Mouse (Mus musculus) cerebellum, postnatal 10 days (tissue): Measurements from ENCODE around the gene Mpv17l2.

Source experiments
- DNase-seq, 2 experiments: peaks; one replicate each; pipeline ENCODE4 v3.0.0; 2021; ENCODE audit warnings: mixed read lengths in 2 of 2

Mpv17l2 gene

DNA sequence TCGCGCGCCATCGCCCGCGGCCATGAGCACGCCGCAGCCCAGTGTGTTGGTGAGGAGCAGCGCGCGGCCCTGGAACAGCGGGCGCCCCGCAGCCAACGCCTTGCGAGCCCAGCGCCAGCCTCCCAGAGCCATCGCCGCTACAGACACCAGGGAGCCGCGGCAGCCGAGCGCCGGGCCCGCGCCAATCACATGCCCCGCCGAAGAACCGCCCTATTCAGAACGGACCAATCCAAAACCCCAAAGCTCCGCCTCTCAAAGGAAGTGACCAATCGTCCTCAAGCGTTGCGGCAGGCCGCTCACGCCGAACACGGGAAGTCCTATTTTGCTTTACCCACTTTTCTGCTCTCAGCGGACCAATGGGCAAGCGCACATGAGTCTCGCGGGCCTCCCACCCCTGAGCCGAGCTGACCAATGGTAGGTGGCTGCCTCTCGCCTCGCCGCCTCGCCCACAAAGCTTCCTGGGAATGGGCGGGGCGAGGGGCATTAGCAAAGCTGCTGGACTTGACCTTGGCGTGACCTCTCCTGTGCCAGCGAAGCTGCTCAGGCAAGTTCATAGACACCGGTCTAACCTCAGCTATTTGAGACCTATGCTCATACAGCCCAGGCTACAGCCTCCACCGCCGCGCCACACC lies at the start of gene Mpv17l2:
TSS of gene Mpv17l2 (minus strand) at position 172 of the 632 bp plus-strand sequence.
- DNase-seq = peak; percentile 96 to 97

- no peak for DNase-seq
Observed at GRCm38 (mm10) chr8:70808955-70809701, 48.4 kb upstream of the Mpv17l2 start.

- DNase-seq = no peak
Observed at GRCm38 (mm10) chr8:70808239-70808638, 47.5 kb upstream of the Mpv17l2 start, which contains the start of gene Il12rb1. Gene Il12rb1, plus strand, starts transcription at chr8:70808449.

DNA sequence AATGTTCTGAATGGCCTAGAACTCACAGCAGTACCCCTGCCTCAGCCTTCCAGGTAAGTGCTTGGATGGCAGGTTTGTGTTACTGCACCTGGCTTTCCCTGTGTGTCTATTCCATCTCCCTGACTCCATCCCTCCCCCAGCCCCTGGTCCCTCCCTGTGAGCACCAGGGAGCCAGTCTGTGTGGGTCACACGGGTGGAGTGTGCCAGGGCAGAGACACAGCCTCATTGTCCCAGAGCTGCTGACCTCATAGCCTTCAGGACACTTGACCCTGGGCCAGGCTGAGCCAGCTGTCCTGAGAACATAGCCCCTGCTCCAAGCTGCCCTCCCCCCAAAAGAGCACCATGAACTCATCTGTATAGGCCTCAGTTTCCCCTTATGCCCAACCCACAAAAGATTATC lies 46.6 kb upstream of the Mpv17l2 start:
- no peak for DNase-seq

DNA sequence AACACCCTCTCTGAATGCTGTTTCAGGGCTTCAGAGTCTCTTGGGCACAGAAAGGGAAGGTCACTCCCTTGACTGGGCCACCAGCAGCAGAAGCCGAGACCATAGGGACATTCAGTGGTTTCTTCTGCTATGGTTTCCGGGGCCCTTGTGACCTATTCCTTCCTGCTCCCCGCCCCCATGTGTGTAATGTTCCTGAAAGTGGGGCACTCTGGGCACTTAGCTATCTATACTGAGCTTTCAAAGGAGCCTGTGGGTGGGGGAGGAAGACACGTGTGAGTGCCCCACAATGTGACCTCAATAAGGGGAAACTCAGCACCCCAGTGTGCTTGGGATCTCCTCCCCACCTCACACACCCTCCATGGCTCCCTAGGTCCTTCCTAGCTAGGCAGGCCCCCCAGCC lies 45.8 kb upstream of the Mpv17l2 start:
- no peak for DNase-seq

GRCm38 (mm10) chr8:70804481-70805206 lies 43.9 kb upstream of the Mpv17l2 start, which contains the start of gene Mast3:
Gene Mast3, minus strand, starts transcription at chr8:70805054.
- DNase-seq = peak; percentile 90 to 93

DNA sequence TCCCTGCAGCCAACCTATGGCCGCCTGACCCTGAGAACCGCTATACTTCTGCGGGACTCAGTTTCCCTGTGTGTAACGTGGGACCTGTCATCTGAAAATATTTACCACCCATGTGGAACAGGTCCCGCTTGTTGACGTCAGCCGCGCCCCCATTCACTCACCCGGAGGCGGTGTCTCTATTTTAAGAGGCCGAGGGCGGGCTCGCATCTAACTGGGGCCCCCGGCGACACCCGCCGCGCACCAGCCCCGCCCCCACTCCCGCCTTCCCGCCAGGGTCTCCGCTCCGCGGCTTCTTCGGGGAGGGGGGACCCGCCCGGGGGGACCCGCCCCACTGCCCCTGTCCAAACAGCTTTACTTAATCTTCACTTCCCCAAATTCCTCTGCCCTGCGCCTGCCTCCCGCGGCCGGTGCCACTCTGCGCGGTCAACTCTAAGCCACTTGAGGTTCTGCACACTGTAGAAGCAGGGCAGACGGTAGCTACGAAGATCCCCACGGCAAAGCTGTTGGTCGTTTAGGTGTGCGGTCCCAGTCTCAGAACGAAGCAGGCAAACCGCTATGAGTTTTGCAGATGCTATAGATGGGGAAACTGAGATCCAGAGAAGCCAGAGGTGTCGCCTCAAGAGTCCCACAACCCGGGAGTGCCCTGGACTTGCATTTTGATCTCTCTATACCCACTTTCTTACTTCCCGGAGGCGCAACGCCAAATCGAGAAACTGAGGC lies 43.2 kb upstream of the Mpv17l2 start:
- DNase-seq = peak in 1 of 2 experiments; percentile 58

- no peak for DNase-seq
Observed at GRCm38 (mm10) chr8:70802786-70803510, 42.2 kb upstream of the Mpv17l2 start.

DNA sequence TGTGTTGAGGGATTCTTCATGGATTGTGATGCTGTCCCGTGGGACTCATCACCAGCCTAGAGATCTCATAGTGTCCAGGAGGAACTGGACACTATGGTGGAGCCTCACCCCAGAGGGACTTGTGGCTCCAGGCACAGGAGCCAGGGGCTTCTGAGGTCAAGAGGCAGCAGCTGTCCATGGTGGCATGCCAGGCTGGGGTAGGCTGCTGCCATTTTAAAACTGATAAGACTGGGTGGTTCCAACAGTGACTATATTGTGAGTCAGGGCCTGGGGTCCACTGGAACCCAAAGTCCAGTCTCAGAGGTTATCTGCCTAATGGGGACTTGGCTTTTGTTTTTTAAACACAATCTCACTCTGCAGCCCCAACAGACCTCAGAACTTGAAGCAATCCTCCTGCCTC lies 41.1 kb upstream of the Mpv17l2 start:
- no peak for DNase-seq

GRCm38 (mm10) chr8:70801156-70801555 lies 40.4 kb upstream of the Mpv17l2 start:
- no peak for DNase-seq

DNA sequence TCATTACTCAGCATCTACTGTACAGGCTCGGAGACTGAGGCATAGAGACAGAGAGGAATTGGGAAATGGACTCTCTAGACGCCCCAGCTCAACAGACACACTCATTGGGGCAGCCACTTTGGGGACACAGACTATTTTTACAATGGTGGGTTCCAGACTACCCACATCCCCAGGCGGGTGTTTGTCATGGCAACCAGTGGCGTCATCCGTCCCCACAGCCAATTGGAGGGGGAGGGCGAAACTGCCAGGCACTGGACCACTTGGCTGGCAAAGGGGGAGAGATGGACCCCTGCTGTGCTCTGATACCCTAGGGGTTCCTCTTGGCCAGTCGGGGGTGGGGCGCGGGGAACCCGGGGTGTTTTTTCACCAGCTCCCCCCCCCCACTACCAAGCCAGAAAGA lies 39.9 kb upstream of the Mpv17l2 start:
- DNase-seq = peak; percentile 47 to 48

DNA sequence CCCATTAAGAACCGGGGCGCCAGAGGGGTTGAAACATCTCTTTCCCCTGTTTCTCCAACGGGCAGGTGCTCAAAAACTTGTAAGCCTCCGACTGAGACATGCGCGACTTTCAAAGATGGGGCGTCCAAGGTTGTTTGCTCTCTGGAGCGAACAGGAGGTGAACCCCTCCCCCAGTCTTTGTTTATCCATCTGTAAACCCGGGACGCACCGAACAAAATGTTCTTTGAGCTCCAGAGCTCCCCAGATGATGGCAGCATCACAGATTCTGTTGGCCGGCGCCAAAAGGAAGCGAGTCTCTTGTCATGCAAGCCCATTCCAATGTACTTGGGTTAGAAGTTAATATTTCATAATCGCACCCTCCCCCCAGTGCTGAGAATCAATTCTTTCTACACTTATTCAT lies 37.5 kb upstream of the Mpv17l2 start:
- DNase-seq = peak in 1 of 2 experiments; percentile 50

GRCm38 (mm10) chr8:70797081-70798070 lies 36.6 kb upstream of the Mpv17l2 start:
- DNase-seq = peak; percentile 84 to 91

GRCm38 (mm10) chr8:70796403-70797080 lies 35.8 kb upstream of the Mpv17l2 start:
- DNase-seq = no peak

DNA sequence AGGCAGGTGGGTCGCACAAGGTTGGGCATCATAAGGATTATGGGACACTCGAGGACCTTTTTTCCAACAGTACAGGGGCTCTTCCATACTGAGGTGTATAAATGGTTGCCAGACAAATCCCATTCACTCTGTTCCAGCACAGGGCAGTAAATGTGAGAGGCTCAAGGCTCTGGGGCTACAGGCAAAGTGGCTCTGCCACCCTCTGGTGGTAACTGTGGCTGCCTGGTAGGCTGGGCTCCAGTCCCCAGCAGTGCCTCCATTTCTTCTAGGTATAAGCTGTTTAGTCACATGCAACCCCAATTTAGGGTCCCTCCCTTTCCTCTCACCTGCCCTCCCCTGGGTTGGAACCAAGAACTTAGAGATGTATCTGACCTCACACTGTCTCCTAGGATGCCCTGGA lies 34.6 kb upstream of the Mpv17l2 start:
- no peak for DNase-seq

GRCm38 (mm10) chr8:70794215-70794614 lies 33.5 kb upstream of the Mpv17l2 start:
- DNase-seq = no peak

- peak; percentile 84 to 88 for DNase-seq
Observed at GRCm38 (mm10) chr8:70792700-70793099, 32.0 kb upstream of the Mpv17l2 start.

DNA sequence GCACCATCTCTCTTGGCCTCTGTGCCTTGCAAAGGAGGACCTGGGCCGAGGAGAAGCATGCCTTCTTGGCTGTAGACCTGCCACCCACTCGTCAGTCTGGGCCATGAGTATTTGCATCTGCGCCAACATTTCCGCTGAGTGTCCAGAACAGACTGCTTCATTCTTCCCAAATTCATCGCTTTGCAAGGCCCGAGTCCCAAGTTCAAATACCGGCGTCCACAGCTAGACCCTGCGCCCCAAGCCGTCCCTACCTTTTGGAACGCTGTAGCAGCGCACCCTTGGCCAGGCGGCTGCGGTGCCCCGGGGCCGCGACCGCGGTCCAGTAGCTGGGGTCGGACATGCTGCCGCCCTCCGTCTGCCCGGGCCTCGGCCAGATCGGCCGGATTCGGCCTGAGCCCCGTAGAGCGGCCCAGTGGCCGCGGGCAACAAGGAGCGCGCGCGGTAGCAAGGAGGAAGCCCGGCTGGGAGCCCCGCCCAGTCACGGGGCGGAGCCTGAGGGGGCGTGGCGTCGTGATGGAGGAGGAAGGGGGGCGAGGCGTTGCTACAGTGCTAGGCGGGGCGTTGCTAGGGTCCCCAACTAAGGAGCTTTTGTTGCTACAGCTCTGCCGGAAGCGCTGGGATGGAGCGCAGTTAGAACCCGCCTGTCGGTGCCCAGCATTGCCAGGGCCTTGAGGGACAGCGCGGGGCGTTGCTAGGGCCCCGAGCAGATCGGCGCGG lies 31.4 kb upstream of the Mpv17l2 start:
- peak; percentile 98 to 99 for DNase-seq

DNA sequence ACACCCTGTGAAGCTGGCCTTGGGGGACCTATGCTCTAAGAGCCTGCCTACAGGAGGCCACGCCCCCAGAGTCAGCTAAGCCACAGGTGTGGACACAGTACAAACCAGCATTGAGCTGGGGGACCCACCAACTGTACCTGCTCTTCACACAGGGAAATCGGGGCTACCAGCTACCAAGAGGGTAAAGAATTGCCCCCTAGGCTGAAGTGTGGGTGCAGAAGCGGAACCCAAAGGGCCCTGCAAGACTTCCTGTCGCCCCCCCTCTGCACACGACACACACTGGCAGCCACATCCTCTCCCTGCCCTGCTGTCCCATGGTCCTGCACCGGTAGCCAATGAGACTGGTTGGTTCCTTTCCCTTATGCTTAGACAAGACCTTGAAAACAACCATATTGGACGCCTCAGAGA lies 30.6 kb upstream of the Mpv17l2 start:
- peak in 1 of 2 experiments; percentile 48 for DNase-seq

DNA sequence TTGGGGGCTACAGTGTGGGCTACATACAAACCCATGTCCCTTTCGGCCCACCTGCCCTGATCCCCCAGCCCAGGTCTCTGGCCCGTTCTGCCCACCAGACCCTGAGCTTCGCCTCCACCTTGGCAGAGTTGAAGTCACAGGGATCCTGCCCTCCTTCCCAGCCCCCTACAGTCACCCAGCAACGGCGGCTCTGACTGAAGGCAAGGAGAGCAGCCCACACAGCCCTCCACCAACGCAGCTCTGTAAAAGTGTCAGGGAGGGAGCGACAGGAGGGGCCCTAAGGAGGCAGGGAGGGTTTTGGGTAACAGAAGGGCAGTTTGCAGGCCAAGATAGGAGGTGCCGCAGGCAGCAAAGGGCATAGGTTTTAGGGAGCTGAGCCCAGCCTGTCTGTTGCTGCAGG lies 30.1 kb upstream of the Mpv17l2 start:
- DNase-seq = peak; percentile 48 to 52
